Comparison of ENCODE assay signal across 10 mouse cellular contexts in genomic region chr2:19519768-19520167, GRCm38 (mm10). TPM values are rescaled to one million over a fixed set of nuclear protein-coding genes. Genes with fewer than 3 reads are reported as not detected.
A peak's percentile ranks its signal among the peaks of the same experiment; 100 is the strongest.
DNase-seq lines count a peak whose midpoint lies in the region; ATAC-seq lines count a peak whose summit lies in the region.
"Had no signal": no experiment of that assay in that cellular context is flagged by ENCODE, and none has a peak within 500 bp of the region (broad histone marks: within the 10 kb centered on the region; RNA-seq: fewer than 3 reads in every experiment).

No protein-coding gene starts in this region.

- no peak overlapping the region for H3K27ac ChIP-seq in forebrain, embryonic 16.5 days (ENCODE audit: low read length)
- no peak overlapping the region for H3K27ac ChIP-seq in midbrain, embryonic 15.5 days
- H3K27ac ChIP-seq: stomach, embryonic 15.5 days had no signal

- H3K36me3 ChIP-seq in forebrain, embryonic 16.5 days (ENCODE audit: control insufficient read depth, insufficient read depth) = no peaks in the 10 kb centered on the region
- H3K36me3 ChIP-seq in midbrain, embryonic 15.5 days (replicated peaks) = no peaks in the 10 kb centered on the region
- H3K36me3 ChIP-seq: stomach, embryonic 15.5 days had no signal

- peak; percentile 87 for ATAC-seq in forebrain, embryonic 16.5 days
- ATAC-seq in inflammation-experienced regulatory T-cells, adult 6 months = peak; percentile 54
- peak; percentile 87 for ATAC-seq in midbrain, embryonic 15.5 days (replicated peaks)

- peak; percentile 65 for DNase-seq in testis, postnatal 10 days (ENCODE audit: low spot score)
- DNase-seq in testis, postnatal 14 days (ENCODE audit: low spot score) = no peak
- DNase-seq in cerebellum, adult 11-12 months = peak; percentile 13
- DNase-seq in left cerebral cortex, adult 8-10 months (ENCODE audit: low spot score in 2 of 2) = peak; percentile 30 to 56
- peak; percentile 40 to 65 for DNase-seq in spleen, postnatal 4 days (ENCODE audit: low spot score in 2 of 2)

- no peak overlapping the region for H3K4me2 ChIP-seq in forebrain, embryonic 16.5 days (ENCODE audit: low read length)
- H3K4me2 ChIP-seq in midbrain, embryonic 15.5 days = peak overlapping the region; percentile 17; the same call in 1 of the 2 replicates
- H3K4me2 ChIP-seq: stomach, embryonic 15.5 days had no signal

- H3K4me3 ChIP-seq in forebrain, embryonic 16.5 days (replicated peaks; ENCODE audit: low read length) = no peak overlapping the region
- H3K4me3 ChIP-seq in midbrain, embryonic 15.5 days = no peak overlapping the region
- H3K4me3 ChIP-seq: erythroblast, embryonic 14.5 days; stomach, embryonic 15.5 days had no signal

- H3K9me3 ChIP-seq in forebrain, embryonic 16.5 days (ENCODE audit: control insufficient read depth, low read length) = no peaks in the 10 kb centered on the region
- no peaks in the 10 kb centered on the region for H3K9me3 ChIP-seq in midbrain, embryonic 15.5 days
- H3K9me3 ChIP-seq: stomach, embryonic 15.5 days had no signal

- H3K9ac ChIP-seq in forebrain, embryonic 16.5 days (replicated peaks; ENCODE audit: low read depth, low read length) = no peak overlapping the region
- H3K9ac ChIP-seq in midbrain, embryonic 15.5 days = no peak overlapping the region
- H3K9ac ChIP-seq: stomach, embryonic 15.5 days had no signal

- H3K4me1 ChIP-seq in forebrain, embryonic 16.5 days (replicated peaks; ENCODE audit: control insufficient read depth, insufficient read depth, low read length) = 0 out of 2 replicates have a peak, but pooled peaks cover 2% of the 10 kb centered on the region
- H3K4me1 ChIP-seq in midbrain, embryonic 15.5 days = no peaks in the 10 kb centered on the region
- H3K4me1 ChIP-seq: stomach, embryonic 15.5 days had no signal

- 3% methylated on average over 7 of the region's 7 CpGs for WGBS in forebrain, embryonic 16.5 days
- 5% methylated on average over 7 of the region's 7 CpGs for WGBS in midbrain, embryonic 15.5 days

- no peaks in the 10 kb centered on the region for H3K27me3 ChIP-seq in forebrain, embryonic 16.5 days (replicated peaks; ENCODE audit: control insufficient read depth, insufficient read depth, low read length)
- H3K27me3 ChIP-seq in midbrain, embryonic 15.5 days (replicated peaks) = peaks cover 6% of the 10 kb centered on the region; the same call in 1 of the 2 replicates

RNA-seq across cellular contexts. Expression of gene 4921504E06Rik, which starts 33.9 kb away (rescaled TPM):
- not detected in 2 replicates for polyA plus RNA-seq in forebrain, embryonic 16.5 days (2015; fragmentation: Nextera tagmentation; extraction: Ambion mirVana)
- polyA plus RNA-seq in inflammation-experienced regulatory T-cells, adult 6 months (2017; shearing (Covaris generic)) = not detected
- total RNA-seq in left cerebral cortex, adult 8-10 months (2022) = not detected
- polyA plus RNA-seq in midbrain, embryonic 15.5 days (2015; fragmentation: Nextera tagmentation; extraction: Ambion mirVana) = not detected in 2 replicates
- polyA plus RNA-seq: erythroblast, embryonic 14.5 days; stomach, embryonic 15.5 days had no signal
